Mouse (Mus musculus) hematopoietic stem cell, adult 5-6 weeks (primary cell): ENCODE measurements around the gene Pnldc1. TPM values are rescaled to one million over a fixed set of nuclear protein-coding genes. Genes with fewer than 3 reads are reported as not detected.
A peak's percentile ranks its signal among the peaks of the same experiment; 100 is the strongest.
"Not testable (repeated sequence)": the region's sequence is repeated elsewhere in the genome, so short reads cannot be mapped to it uniquely, and the experiment has no call there.

ENCODE experiments used
- ATAC-seq, 2 experiments: fragments of 125-278 bp in 1 of 2; replicated peaks in 1 of 2; 2 replicates each; pipeline ENCODE4 v1.8.0; 2016 to 2017; ENCODE audit warnings: inconsistent platforms in 2 of 2, mild to moderate bottlenecking in 2 of 2, moderate number of reproducible peaks in 2 of 2, low read depth in 1 of 2, moderate TSS enrichment in 1 of 2; ENCODE audit not compliant: low FRiP score in 2 of 2, poor library complexity in 2 of 2, severe bottlenecking in 2 of 2, insufficient read depth in 1 of 2, low TSS enrichment in 1 of 2
- total RNA-seq: library from RNA; stranded (forward); fragments of 172-1452, 232-1000 nt; gene quantifications from 2 replicates; pipeline ENCODE4 v1.2.3, GENCODE M21; 2017

Pnldc1 gene
- total RNA-seq, 1 experiment from 2014 or later = not detected

- peak in 1 of 2 experiments; percentile 36; a peak in 2 of 4 replicates for ATAC-seq
Measured at GRCm38 (mm10) chr17:12916588-12917380, 6.8 kb upstream of the Pnldc1 start.

DNA sequence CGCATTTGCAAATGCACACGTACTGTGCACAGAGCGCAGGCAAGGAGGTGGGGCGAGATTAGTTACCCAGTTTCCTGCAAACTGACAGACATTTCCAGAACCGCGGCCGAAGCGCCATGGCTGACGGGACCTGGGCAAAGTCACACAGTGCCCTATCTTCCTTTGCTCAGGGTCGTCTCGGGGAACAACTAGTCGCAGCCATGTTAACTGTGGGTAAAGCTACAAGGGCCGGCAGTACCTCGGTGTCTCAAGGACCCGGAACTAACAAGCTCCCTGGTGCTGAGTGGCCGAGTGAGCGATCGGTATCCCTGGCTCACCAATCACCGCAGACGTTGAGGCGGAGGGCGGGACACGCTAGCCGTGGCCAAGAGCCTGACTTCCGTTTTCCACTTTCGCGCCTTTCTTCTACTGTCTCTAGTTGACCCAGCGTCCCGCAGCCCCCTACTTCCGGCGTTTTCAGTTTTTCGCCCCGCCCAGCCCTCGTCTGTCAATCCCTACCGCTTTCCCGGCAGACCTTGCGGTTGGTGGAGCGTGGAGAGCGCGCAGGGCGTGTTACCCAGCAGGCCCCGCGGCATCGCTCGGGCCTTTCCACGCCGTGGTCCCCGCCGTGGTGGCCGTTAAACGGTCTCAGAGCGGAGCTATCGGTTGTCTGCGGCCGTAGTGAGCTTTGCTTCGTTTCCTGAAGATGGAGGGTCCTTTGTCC lies 6.0 kb upstream of the Pnldc1 start, which contains the start of gene Mrpl18:
Gene Mrpl18 (minus strand): TSS at position 465 of the 703 bp plus-strand sequence.
- peak; percentile 97 to 98 for ATAC-seq

- ATAC-seq = peak; percentile 5 to 12; a peak in 3 of 4 replicates
Measured at GRCm38 (mm10) chr17:12915488-12915880, 5.5 kb upstream of the Pnldc1 start, which contains the start of gene Tcp1. Gene Tcp1, plus strand, starts transcription at chr17:12915701.

GRCm38 (mm10) chr17:12910391-12910790 lies 361 bp upstream of the Pnldc1 start:
- no peak for ATAC-seq

GRCm38 (mm10) chr17:12906436-12906835 lies 3.6 kb downstream of the Pnldc1 start:
- ATAC-seq = no peak

- no peak for ATAC-seq
Measured at GRCm38 (mm10) chr17:12905810-12906209, 4.2 kb downstream of the Pnldc1 start.

DNA sequence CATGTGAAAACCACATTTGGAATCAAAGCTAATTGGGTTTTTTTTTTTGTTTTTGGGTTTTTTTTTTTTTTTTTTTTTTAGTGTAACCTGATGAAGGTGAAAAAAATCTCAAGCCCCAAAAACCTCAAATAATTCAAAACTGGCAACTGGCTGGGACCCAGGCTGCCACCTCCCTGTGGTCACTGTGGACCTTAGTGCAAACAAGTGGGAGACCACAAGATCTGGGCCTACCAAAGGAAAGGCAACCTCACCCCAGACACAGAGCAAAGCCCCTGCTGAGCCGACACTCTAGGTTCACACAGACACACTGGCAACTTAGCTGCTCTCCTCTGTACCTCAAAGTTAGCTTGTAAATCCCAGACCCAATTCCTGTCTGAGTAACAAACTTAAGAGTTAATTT lies 5.7 kb downstream of the Pnldc1 start:
- peak; percentile 68 to 75 for ATAC-seq

GRCm38 (mm10) chr17:12903372-12904333 lies 6.4 kb downstream of the Pnldc1 start:
- ATAC-seq = no peak

- no peak for ATAC-seq
Measured at GRCm38 (mm10) chr17:12902291-12902690, 7.7 kb downstream of the Pnldc1 start.

- ATAC-seq = not testable (repeated sequence)
Measured at GRCm38 (mm10) chr17:12898607-12899006, 11.4 kb downstream of the Pnldc1 start.

- ATAC-seq = no peak
Measured at GRCm38 (mm10) chr17:12897674-12898073, 12.4 kb downstream of the Pnldc1 start.

- ATAC-seq = no peak
Measured at GRCm38 (mm10) chr17:12892033-12892432, 18.0 kb downstream of the Pnldc1 start.

DNA sequence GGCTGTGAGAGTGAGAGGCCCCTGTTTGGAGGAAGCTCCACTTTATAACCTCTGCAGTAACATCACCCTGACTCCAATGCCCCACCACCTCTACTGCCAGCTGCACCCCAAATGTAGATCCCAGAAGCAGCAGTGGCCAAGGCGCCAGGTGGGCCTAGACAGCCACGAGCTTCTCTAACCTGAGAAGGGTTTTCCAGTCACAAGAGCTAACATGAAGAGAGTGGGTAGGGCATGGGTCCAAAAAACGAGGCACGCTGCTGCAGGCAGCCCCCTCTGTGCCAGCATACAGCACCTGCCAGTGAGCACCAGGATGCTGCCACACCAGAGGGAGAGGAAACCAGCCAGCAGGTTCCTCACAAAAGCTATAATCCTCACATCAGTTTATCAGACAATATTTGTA lies 19.0 kb downstream of the Pnldc1 start:
- no peak for ATAC-seq

DNA sequence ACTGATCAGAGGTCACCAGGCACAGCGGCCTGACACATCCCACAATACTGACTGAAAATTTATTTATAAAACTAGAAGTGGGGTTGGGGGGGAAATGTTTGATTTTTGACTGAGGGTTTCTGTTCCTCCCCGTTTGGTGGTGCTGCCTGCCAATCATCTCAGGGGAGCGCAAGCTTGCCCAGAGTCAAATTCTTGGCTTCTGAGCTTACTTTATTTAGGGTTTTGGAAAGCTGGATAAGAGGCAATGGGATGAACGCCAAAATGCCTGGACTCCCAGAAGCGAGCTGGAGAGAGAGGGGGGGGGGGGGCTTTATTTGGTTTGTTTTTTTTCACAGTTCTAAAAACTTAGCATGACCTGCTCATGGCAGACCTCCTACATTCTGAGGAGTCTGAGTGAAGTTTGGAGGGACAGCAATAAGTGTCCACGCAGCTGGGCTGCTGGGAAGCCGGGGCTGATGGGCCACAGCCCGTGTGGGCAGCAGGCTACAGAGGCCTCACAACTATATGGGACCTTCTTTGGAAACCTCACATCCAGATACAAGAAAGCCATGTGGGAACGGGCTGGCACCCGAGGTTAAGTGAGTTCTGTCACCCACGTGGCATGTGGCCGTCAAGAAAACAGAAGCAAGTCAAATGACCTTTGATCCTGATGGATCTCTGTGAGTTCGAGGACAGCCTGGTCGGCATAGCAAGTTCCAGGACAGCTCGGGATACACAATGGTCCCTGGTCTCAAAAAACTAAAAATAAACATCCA lies 22.8 kb downstream of the Pnldc1 start:
- no peak for ATAC-seq

GRCm38 (mm10) chr17:12886620-12887019 lies 23.4 kb downstream of the Pnldc1 start:
- peak; percentile 49 to 55; a peak in 3 of 4 replicates for ATAC-seq

GRCm38 (mm10) chr17:12881216-12881615 lies 28.8 kb downstream of the Pnldc1 start:
- ATAC-seq = no peak

DNA sequence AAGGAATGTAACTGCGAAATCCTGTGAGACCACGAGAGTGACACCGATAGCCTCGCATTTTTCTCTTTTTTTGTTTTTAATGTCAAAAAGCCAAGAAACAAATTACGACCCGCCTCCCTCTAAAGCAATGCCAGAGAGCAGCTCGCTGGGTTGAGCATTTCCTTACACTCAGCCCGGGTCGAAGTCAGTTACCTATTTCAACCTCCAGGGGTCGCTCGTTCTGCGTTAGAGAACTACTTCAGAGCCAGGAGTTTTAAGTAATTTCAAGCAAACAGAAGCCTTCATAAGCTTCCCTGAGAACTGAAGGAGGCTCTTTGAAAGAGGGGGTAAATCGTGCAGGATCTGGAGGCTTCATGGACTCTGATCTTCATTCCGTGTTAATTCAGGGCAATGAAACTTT lies 29.9 kb downstream of the Pnldc1 start:
- ATAC-seq = peak; percentile 79 to 84
